Mouse (Mus musculus) spleen, postnatal 10 days (tissue): ENCODE results near the gene Uvrag.
A peak's percentile ranks its signal among the peaks of the same experiment; 100 is the strongest.

ENCODE experiments used
- DNase-seq, 2 experiments: peaks; one replicate each; pipeline ENCODE4 v3.0.0; 2021 to 2022; ENCODE audit warnings: low spot score in 2 of 2

Uvrag gene

DNA sequence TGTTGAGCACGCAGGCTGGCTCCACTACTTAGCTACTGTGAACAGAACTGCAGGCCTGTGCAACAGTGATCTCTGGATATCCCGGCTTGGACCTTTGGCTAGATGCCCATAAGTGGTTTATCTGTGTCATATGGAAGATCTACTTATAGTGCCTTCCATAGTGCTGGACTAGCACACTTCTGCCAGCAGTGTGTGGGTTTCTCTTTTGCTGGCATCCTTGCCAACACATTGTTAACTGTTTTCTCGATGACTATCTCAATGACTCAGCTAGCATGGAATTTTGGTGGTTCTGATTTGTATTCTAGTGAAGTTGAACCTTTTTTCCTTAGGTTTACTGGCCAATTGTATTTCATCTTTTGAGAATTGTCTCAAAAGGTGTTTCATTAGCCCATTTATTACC, 117.0 kb downstream of the Uvrag start:
- no peak for DNase-seq

DNA sequence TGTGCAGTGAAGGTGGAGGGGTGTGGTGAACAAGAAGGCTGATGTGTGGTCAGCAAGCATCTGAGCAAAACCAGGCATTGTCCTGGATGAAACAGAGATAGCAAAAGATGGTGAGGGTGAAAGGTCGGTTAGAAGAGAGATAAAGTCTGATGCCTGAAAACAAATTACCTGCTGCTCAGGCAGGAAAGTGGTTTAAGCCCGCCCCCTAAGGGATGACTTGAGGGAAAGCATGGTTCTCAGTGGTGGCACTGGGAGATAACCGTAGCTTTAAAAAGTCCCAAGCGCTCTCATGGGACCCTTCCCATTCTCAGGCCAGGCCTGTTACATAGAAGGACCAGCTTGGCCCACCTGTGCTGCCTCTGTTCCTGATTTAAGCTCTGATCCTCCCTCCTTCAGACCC, 119.7 kb downstream of the Uvrag start:
- no peak for DNase-seq

DNA sequence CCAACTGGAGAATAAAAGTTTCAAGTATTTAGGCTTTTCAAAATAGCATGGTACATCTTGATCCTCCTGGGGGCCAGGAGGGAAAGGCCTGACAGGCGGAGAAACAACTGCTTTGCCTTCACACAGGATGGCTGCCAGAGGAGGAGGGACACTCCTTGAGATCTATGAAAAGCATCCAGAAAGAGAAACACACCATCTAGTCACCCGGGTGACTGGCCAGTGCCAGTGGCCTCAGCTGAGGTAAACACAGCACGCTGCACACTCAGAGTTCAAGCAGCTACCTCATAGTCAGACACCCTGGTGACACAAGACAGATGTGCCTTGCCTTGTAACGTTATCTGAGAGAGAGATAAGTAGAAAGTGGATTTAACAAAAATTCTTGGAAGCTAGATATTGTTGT, 120.6 kb downstream of the Uvrag start:
- DNase-seq: no peak

DNA sequence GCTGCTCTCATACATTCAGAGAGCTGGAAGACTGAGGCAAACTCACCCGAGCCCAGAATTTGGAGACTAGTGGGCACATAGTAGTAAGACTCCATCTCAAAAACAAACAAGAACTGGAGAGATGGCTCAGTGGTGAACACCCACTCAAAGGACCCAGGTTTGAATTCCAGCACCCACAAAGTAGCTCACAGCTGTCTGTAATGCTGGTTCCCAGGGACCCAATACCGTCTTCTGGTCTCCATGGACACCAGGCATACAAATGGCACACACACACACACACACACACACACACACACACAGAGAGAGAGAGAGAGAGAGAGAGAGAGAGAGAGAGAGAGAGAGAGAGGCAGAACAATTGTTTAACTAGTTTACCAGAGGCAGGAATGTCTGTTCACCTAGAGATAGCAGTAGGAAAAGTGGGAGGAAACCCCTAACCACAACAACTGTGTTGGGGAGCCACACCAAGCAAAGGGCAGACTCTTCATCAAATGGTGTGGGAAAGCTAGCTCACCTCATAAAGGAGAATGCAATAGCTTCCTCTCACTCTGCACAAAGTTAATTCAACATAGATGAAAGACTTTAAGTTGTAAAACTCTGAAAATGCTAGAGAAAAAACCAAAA, 123.6 kb downstream of the Uvrag start:
- no peak for DNase-seq

DNA sequence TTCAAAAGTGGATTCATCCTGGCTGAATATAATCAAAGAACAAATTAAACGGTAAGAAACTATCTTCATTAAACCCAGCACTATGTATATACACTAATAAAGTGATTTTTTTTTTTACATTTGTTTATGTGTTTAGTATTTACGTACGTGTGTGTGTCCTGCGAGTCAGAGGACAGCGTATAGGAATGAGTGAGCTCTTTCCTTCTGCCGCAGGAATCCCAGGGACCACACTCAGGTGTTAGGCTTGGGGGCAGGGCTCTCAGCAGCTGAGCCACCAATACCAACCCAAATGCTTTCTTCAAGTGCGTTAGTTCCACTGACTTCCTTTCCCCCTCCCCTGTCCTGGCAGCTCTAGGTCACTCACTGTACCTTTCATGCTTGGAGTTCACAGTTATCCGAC, 125.0 kb downstream of the Uvrag start:
- no peak for DNase-seq

DNA sequence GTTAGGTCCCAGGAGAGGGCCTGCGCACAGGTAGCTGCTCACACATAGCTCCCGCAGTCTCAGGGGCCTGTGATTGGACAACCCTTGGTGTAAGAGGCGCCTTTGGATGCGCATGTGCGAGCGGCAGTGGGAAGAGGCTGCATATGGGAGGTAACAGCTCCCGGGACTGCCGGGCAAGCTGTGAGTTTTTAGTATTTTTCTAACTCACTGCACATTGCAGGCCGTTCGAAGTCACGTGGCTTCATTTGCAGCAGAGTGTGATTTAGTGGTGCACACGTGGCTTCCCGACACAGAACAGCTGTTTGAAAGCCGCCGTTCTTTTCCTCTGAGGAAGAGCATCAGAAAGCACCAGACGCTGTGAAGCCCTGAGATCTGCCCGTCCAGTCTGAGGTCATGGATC, 125.5 kb downstream of the Uvrag start:
- no peak for DNase-seq

DNA sequence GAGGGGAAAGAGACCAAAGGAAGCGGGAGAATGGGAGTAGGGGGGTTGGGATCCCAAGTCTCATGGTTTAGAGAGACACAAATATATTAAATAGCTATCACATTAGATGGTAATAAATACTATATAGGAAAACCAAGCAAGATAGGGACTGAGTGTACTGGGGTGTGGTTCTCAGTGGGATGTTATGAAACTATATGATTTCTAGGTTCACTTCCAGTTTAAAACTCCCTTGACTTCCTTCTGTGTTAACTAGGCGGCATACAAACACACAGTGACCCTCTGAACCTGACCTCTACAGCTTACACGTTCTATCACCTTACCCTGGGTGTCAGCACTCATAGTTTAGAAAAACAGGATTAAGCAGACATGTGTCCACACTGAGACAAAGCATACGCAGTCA, 126.3 kb downstream of the Uvrag start:
- no peak for DNase-seq

DNA sequence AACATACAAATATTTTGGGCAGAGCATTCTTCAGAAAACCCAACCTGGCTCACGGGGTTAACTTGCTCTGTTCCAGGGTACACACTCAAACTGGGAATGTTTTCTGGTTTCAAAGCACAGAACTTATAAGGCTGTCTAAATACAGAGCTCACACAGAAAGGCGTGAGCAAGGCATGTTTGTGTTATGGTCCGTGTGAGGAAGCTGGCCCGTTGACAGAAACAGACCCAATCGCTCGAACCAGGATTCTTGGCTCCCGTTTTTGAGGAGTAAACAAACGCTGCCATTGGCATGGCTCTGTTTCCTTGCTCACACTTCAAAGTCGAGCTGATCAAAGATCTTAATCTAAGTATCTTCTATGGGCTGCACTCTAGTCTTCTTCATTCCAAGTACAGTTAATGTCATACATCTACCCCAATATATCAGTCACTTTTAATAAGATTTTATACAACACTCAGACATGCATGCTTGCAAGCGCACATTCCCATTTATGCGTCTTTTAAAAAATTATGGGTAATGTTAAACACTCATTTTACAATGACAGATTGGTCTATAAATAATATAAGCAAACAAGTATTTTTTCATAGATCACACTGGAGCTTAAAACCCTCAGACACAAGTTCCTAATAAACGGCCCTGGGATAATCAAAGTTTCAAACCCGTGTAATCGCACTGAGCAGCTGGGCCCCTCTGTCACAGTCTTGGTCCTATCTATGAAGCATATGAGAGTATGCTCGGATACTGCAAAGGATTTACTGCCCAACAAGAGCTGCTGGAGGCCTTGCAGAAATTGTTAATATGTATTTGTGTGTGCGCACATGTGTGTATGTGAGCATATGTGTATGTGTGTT, 133.2 kb downstream of the Uvrag start:
- no peak for DNase-seq

DNA sequence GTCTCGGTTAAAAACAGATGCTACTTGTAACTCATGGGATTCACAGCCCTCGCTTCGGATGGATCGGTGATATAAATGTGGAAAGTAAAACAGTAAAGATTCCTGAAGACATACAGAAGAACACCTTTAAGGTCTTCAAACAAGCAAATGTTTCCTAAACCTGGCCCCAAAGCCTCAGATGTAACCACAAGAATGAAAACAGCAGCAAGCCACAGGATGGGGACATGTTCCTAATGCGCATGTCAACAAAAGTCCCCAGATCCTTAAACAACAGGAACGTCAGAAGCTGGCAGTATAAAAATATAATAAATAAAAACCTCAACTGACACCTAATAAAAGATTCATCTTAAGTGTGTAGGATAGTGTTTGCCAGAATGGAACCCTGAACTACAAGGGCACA, 137.7 kb downstream of the Uvrag start:
- no peak for DNase-seq

DNA sequence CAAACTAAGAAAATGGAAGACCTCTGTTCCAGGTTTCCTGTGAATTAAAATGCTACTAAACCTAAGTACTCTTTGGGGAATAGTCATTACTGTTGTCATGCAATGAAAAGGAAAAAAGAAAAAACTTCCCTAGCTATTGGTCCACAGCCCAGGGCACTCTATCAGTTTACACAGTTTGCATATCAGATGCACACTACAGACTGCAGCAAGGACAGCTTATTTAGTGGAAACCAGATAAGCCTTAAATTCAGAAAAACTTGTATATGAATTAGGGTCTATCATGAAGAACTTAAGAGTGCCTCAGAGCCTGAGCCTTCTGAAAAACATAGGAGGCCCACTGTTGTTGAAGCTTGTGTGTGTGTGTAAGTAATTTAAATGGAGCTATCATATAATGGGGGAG, 142.2 kb downstream of the Uvrag start:
- no peak for DNase-seq

DNA sequence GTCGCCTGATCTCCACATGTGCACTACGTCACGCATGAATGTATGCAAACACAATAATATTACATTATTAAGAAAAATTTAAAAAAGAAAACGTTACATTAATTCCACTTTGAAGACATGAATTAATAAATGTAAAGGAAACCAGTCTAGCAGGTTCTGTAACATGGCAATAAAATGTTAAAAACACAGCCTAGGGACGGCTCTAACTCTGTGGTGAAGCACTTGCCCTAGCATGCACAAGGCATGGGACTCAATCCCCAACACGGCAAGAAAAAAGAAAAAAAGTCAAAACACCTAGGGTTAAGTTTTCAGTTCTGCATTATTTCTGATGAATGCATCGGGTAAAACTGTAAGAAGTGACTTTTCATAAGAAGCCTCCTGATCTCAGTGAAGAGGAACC, 143.2 kb downstream of the Uvrag start:
- no peak for DNase-seq

DNA sequence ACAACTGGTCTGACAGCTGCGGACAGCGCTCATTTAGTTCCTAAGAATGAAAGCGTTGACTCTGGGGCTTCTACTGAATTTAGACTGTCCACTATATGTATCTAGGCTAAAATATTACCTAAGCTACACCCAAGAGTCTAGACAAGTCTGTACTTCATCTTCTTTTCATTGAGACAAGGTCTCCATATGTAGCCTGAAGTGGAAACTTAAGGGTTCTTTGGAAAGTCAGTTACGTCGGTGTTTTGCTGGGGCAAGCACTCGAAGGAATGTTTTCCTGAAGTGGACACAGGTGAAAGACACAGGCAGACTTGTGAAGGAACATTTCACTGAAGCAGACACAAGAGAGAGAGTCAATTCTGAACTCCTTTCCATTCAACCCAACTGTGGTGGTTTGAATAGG, 144.2 kb downstream of the Uvrag start:
- no peak for DNase-seq

DNA sequence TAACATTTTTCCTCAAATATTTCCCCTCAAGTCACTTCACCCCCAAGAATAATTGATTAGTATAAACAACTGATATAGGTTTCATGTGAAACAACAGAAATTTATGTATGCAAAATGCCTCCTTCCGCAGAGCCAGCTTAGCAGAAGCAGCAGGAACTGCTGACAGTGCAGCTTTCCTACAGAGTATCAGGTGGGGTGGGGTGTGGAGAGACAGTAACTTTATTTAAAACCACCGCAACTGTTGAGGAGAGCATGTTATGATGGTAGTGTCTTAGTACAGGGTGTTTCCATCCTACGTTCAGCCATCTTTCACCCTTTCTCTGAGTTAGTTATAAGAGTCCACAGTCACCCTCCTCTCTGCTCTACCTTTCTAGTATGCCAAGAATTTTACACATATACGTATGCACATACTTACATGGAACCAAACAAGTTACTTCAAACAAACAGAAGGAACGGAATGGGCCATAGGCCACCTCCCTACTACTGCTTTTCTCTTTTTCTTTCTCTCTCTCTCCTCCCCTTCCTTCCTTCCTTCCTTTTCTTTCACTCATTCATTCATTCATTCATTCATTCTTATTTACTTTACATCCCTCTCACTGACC, 145.7 kb downstream of the Uvrag start:
- DNase-seq: no peak

DNA sequence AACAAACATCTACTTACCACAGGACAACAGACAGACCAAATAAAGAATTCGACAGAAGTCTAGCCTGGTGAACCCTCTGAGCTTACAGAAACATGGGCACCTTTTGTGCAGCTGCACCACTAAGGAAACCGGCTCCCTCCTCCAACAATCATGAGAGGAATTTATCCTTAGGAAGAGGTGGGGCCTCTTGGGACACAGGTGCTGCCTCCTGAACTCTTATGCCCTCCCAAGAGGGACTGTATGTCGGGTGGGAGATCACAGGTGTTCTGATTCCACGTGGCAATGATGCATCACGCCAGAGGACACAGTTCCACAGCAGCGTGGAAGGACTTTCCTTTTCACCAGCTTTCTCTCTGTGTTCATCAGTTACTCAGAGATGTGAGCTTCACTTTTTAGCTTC, 146.8 kb downstream of the Uvrag start:
- no peak for DNase-seq

DNA sequence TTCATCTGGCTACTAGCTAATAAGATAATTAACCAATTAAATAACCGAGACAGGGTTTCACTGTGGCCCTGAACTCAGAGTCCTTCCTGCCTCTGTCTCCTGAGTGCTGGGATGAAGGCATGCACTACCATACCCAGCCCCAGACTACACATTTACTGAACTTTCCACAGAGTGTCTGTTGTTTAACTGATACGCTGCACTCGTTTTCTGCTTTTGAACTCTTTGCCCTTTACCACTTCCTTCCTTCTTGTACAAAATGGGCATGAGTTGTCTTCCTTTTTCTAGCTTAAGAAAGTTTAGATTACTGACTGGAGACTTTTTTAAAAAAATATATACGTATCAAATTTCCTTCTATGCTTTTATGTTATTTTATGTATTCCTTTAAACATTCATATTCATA, 147.5 kb downstream of the Uvrag start:
- no peak for DNase-seq

DNA sequence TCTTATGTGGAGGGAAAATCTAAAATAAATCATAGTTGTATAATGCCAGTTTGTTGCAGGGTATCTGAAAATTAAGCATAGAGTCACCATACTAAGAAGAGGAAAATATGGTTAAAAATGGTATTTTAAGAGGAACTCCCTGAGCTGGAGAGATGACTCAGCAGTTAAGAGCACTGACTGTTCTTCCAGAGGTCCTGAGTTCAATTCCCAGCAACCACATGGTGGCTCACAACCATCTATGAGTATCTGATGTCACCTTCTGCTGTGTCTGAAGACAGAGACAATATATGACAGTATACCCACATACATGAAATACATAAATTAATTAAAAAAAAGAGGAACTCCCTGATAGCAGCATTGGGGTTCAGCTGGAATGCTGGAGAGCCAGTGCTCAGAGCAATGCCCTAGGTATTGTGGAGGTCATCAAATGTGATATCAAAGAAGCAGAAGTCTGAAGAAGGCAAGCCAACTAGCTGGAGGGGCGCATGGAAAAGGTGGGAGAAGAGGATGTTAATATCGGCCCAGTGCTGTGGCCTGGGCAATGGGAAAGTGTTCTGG, 149.7 kb downstream of the Uvrag start:
- no peak for DNase-seq

DNA sequence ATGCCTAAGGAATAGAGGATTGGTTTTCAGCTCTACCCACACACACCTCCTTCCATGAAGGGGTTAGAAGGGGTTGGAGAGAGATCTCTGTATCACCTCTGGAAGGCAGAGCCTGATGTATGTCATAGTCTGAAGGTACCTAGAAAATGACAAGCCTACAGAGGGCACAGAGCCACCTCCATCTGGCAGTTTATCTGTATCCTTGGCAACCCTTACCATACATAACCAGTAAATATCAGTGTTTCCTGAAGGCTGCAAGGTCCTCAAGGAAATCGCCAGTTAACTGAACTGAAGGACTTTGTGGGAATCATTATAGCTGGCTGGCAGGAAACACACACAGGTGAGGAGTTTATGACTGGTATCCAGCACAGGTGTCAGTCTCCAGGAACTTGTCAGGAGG, 150.4 kb downstream of the Uvrag start:
- no peak for DNase-seq

DNA sequence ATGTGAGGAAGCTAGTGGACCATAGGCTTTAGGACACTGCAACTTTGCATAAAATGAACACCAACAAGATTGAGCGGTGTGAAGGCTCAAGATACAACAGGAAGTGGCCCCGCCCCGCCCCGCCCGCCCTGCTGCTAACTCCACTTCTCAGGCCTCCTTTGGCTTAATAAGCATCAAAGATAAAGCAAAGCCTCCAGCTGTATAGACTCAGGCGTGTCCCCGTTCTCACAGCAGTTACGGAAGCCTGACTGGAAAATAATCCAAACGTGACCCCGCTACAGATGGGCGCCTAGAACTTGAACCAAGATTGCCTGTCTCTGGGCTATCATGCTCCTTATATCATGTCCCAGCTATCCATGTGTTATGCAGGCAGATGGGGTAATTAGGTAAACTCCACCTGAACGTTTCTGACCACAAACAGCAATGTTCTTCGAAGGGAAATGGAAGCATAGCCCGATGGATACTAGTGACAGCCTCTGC, 153.9 kb downstream of the Uvrag start:
- no peak for DNase-seq

DNA sequence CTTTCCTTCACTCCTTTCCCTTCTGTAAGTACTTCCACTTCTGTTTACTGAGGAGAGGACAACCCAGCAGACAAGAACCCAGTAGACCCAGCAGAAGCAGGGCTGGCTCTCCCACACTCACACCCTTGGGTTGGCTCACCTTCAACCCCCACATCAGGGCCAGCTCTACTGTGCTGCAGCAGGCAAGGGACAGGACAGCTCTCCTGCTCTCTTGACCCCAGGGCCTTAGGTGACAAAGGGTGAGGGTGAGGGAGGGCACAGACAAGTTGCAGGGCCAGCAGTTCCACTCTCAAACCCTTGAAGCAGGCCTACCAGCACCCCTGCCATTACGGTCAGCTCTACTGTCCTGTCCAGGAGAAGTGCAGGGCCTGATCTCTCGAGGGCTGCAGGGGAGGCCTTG, 155.0 kb downstream of the Uvrag start:
- no peak for DNase-seq

DNA sequence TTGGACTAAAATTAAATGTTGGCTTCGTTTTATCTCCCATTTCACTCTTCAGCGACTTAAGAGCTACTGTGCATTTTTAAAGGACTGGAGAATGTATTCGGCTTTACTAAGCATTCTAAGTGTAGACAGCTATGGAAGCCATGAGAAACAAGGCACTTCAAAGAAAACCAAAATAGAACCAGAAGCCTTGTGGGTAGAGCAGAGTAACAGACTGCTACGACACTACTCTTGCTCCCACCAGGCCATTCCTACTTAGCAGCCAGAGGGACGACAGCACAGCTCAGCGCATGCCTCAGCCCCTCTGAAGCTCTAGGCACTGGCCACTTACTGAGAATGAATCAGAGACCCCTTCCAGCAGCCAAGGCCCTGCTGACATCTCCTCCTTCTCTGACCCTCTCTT, 155.5 kb downstream of the Uvrag start:
- no peak for DNase-seq

DNA sequence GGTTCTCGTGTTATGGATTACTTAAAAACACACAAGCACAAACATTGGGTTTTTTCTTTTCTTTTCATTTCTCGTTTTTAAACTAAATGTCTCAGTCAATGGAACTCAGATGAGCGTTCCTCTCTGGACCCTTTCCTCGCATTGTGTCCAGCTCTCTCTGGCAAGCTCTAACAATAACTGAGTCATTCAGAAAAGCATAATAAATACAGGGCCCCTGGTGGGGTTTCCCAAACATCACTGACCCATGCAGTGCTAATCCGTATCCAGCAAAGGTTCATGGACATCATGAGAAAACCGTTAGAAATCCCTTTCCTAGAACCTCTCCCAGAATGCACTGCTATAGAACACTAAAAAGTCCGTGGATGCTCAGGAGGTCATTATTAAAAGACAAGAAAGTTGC, 156.6 kb downstream of the Uvrag start:
- no peak for DNase-seq

DNA sequence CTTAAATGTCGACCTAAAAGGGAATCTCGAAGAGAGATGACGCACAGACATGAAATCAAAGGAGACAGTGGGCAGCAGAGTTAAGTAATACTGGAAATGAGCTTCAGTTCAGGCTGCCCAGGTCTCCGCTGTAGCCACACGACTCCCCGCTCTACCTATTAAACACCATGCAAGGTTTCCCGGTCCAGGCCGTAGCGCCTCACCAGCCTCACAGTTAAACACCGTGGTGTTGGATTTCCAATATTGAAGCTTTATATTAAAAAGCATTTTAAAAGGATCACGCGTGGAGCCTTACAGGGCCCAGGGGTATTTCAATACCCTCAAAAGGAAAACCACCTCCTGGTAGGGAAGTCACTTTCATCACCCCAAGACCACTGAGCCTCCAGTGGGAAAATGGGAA, 157.9 kb downstream of the Uvrag start:
- no peak for DNase-seq

DNA sequence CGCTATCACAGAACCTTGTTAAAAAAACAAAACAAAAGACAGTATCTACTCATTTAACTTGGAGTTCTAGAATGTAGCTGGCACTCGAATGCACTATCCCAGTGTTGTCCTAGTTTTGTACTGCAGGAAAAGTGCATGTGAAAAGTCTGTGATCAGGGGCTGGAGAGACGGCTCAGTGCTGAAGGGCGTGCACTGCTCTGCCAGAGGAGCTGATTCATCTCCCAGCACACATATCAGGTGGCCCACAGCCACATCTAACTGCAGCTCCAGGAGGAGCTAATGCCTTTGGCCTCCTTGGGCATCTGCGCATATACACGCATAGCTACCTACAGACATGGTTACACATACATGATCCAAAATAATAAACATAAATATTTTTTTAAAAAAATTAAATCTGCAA, 159.5 kb downstream of the Uvrag start:
- DNase-seq: peak in 1 of 2 experiments; percentile 28
